Mouse (Mus musculus) heart, adult 2 months (tissue): ENCODE results near the gene Tmem43. TPM values are rescaled to one million over a fixed set of nuclear protein-coding genes. Genes with fewer than 3 reads are reported as not detected.

ENCODE experiments used
- DNase-seq, 2 experiments: peaks; one replicate each; pipeline ENCODE4 v3.0.0; 2021
- H3K27ac ChIP-seq: fragments of 200-600 bp; 2 replicates; pipeline ENCODE4 v1.8.1; 2022
- H3K27me3 ChIP-seq: fragments of 200-500 bp; 2 replicates; pipeline ENCODE4 v1.6.1; 2012; ENCODE audit warnings: mild to moderate bottlenecking, low read length, inconsistent platforms, mixed read lengths; ENCODE audit not compliant: control insufficient read depth, insufficient read depth
- H3K36me3 ChIP-seq: fragments of 200-500 bp; 2 replicates; pipeline ENCODE4 v1.6.1; 2012; ENCODE audit warnings: low read length, inconsistent platforms; ENCODE audit not compliant: control insufficient read depth, insufficient read depth
- H3K4me1 ChIP-seq: fragments of 200-500 bp; 2 replicates; pipeline ENCODE4 v1.6.1; 2011; ENCODE audit warnings: low read length; ENCODE audit not compliant: control insufficient read depth, insufficient read depth
- H3K4me3 ChIP-seq: fragments of 200-600 bp; 2 replicates; pipeline ENCODE4 v1.8.1; 2022
- H3K79me2 ChIP-seq: fragments of 200-500 bp; replicated peaks from 2 replicates; pipeline ENCODE4 v1.6.1; 2012; ENCODE audit warnings: mild to moderate bottlenecking, inconsistent platforms, low read length, moderate library complexity, mixed read lengths; ENCODE audit not compliant: control insufficient read depth, insufficient read depth
- H3K9ac ChIP-seq: fragments of 200-500 bp; 2 replicates; pipeline ENCODE4 v1.6.1; 2012; ENCODE audit warnings: low read depth, mild to moderate bottlenecking, control low read depth, inconsistent platforms, low read length, mixed read lengths
- CTCF ChIP-seq: fragments of 200-600 bp; IDR thresholded peaks from 2 replicates; pipeline ENCODE4 v1.8.1; 2022; ENCODE audit warnings: antibody characterized with exemption, mild to moderate bottlenecking, moderate library complexity
- EP300 ChIP-seq: fragments of 200-500 bp; IDR thresholded peaks from 2 replicates; pipeline ENCODE4 v1.6.1; 2011; ENCODE audit warnings: low read depth, low read length, control low read depth; ENCODE audit not compliant: insufficient read depth
- POLR2A ChIP-seq: fragments of 200-500 bp; IDR thresholded peaks from 2 replicates; pipeline ENCODE4 v1.6.1; 2011; ENCODE audit warnings: mild to moderate bottlenecking, low read depth, low read length, control low read depth; ENCODE audit not compliant: insufficient read depth
- WGBS: fragments of 180-500 bp; shearing (Covaris S2); methylation state at CpG from one replicate; pipeline ENCODE4 v1.1.7; 2018; 5-methylcytosine and 5-hydroxymethylcytosine counted together
- intact Hi-C: fragments of 180-260 bp; cut with DNase I; formaldehyde crosslinking; loops from one replicate; pipeline ENCODE4 v1.15.1; 2025
- polyA plus RNA-seq: library from polyadenylated mRNA; depleted of rRNA; stranded (reverse); fragments of >200 nt; gene quantifications from 2 replicates; pipeline ENCODE4 v1.2.3, GENCODE M21; 2012
- total RNA-seq, 2 experiments: library from RNA; stranded (reverse); gene quantifications; 2 replicates each; pipeline ENCODE4 v1.2.3; 2021

The Tmem43 gene
- total and polyA plus RNA-seq, 3 experiments: 23.1 to 29.8 (median 24.4) TPM

DNA sequence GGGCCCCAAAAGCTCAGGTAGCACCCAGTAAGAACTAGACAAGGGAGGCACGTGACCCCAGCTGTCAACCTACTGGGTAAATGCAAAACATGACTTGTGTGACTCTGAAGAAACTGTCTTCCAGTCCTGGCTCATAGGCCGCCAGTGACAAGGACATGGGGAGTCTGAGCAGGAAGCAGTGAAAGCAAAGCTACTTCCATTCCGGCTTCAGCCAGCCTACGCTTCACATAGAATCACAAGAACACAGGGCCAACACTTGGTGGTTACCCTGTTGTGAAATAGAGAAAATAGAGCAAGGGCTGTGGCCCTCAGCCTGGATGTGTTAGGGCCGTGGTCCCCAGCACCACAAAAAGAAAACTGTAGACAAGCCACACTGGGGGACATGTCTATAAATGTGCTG, 49.3 kb downstream of the Tmem43 start:
- Histone ChIP-seq H3K4me1 (peaks cover 4% of the 10 kb centered on the region), H3K4me3 (no peak overlapping the region), H3K79me2 (no peaks in the 10 kb centered on the region), H3K9ac (no peak overlapping the region), H3K27ac (no peak overlapping the region), H3K27me3 (no peaks in the 10 kb centered on the region), H3K36me3 (peaks cover 2% of the 10 kb centered on the region; the same call in 1 of the 2 replicates)
- no peak for DNase-seq
- 92% methylated on average over 5 of the region's 5 CpGs for WGBS
- intact Hi-C loops: no loop called here
- TF ChIP-seq EP300: no peak
- no peak for TF ChIP-seq CTCF
- no peak for TF ChIP-seq POLR2A

DNA sequence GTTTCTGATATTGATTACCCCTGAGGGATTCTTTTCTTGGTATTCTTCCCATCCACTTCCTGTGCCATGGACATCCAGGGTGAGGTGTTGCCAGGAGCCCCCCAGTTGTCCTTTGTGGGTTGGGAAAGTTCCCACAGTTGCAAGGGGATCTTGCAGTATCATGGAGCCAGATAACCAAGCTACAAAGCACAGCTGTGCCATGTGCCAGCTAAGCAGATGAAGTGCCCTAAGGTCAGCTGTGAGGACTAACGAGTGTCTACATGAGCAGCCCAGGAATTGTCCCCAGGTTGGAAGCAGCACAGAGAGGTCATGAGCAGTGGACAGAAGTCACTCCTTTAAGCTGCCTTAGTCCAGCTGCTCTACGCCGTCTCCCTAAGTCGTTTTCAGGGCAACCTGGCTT, 52.0 kb downstream of the Tmem43 start:
- Histone ChIP-seq H3K4me3 (no peak overlapping the region), H3K36me3 (no peaks in the 10 kb centered on the region), H3K79me2 (no peaks in the 10 kb centered on the region), H3K4me1 (peaks cover 3% of the 10 kb centered on the region), H3K27me3 (no peaks in the 10 kb centered on the region), H3K9ac (no peak overlapping the region), H3K27ac (no peak overlapping the region)
- intact Hi-C loops: loop anchor here (5.0 kb wide), 1 partner anchor 157 kb away; the partner anchor contains the start of gene Slc6a6
- TF ChIP-seq POLR2A (no peak), CTCF (no peak), EP300 (no peak)
- DNase-seq: no peak
- WGBS: 80% methylated on average over 4 of the region's 4 CpGs

DNA sequence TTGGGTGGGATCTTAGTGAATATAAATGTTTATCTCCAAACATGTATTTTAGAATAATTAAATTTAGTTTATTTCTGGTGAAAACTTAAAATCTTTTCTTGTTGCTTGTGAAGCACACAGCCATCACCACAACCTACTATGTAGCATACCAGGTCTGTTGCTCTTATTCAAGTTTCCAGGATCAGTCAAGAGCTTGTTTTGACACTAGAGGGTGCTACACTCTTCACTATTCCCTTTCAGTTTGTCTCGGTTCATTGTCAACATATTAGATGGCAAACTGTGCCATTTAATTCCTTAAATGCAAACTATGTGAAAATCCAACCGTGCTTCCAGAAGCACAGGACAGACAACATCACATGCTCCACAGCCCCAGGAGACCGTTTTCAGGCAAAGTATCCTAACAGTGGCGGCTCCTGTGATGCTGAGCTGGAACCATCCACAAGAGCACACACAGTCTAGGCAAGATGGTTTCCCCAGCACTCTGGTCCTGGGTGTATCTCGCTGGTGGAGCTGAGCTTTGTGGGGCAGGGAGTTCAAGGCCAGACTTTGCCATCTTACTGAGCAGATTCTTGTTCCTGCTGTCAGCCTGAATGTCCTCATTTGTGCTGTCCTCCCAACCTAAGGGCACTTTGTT, 53.8 kb downstream of the Tmem43 start:
- no peaks in the 10 kb centered on the region for H3K27me3 ChIP-seq
- no peaks in the 10 kb centered on the region for H3K36me3 ChIP-seq
- WGBS: 34% methylated on average over 5 of the region's 5 CpGs
- H3K4me3 ChIP-seq: no peak overlapping the region
- TF ChIP-seq CTCF (peak; percentile 85), POLR2A (no peak), EP300 (0 out of 2 replicates have a peak, but pooled peaks have one; percentile 35)
- H3K79me2 ChIP-seq: no peaks in the 10 kb centered on the region
- DNase-seq: no peak
- intact Hi-C loops: loop anchor here (1.0 to 5.0 kb wide), 4 partner anchors 49 to 325 kb away; partner anchors contain the start of gene Slc6a6
- H3K4me1 ChIP-seq: peaks cover 6% of the 10 kb centered on the region
- H3K9ac ChIP-seq: 0 out of 2 replicates have a peak overlapping the region, but pooled peaks have one; percentile 1
- H3K27ac ChIP-seq: peak overlapping the region; percentile 72

DNA sequence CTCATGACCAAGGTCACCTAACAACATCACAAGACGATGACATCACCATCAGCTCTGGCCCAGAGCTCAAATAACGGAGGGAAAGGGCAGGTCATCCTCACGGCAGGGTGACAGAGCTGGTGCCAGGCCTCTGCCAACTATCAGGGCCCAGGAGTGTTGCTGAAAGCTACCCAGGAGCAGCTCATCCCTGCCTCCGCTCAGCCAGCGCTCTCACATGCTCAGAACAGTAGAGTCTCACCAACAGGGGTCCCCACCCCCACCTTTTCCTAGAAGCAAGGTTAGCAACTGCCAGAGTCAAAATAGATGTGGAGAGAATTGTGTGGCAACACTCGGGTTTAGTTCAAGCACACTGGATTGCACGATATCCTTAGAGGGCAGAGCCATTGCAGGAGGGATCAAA, 54.8 kb downstream of the Tmem43 start:
- Histone ChIP-seq H3K36me3 (no peaks in the 10 kb centered on the region), H3K9ac (no peak overlapping the region), H3K4me1 (peaks cover 6% of the 10 kb centered on the region), H3K27me3 (no peaks in the 10 kb centered on the region), H3K4me3 (no peak overlapping the region), H3K27ac (peak overlapping the region; percentile 72; the same call in 1 of the 2 replicates), H3K79me2 (no peaks in the 10 kb centered on the region)
- intact Hi-C loops: loop anchor here (1.0 to 5.0 kb wide), 2 partner anchors 18 to 154 kb away; partner anchors contain the start of gene Slc6a6
- peak; percentile 57 to 87 for DNase-seq
- WGBS: 65% methylated on average over 7 of the region's 7 CpGs
- no peak for TF ChIP-seq POLR2A
- TF ChIP-seq EP300: peak; percentile 97
- 0 out of 2 replicates have a peak, but pooled peaks have one; percentile 25 for TF ChIP-seq CTCF

DNA sequence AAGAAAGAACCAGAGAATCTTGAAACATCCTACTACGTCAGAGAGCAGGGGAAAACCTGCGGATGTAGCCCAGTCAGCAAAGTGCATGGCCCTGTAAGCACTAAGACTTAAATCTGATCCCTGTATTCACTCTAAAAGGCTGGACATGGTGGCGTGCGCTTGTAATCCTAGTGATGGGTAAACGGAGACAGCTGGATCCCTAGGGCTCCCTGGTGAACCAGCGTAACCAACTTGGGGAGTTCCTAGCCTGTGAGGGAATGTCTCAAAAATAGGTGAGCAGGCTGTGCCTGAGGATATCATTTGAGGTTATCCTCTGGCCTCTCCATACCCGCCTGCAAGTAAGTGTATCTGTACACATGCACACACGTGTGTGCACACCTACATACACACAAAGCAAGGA, 57.2 kb downstream of the Tmem43 start:
- H3K27me3 ChIP-seq: no peaks in the 10 kb centered on the region

DNA sequence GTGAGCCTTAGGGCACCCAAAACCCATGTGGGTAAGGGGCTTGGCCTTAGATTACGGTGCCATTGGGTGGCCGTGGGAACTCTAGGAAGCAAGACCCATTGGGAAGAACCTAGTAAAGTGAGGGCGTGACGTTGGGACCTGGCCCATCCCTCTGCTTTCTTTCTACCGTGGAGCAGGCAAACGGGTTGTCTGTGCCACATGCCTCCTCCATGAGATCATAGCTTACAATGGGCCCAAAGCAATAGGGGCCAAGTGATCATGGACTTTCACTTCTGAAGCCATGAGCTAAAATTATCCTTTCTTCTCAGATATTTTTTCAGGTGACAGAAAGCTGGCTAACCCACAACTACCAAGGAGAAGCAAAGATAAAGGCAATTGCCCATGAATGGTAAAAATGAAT, 57.8 kb downstream of the Tmem43 start:
- peak in 1 of 2 experiments; percentile 65 for DNase-seq
- no peaks in the 10 kb centered on the region for H3K79me2 ChIP-seq
- intact Hi-C loops: no loop called here
- H3K4me1 ChIP-seq: peaks cover 6% of the 10 kb centered on the region
- H3K27ac ChIP-seq: peak overlapping the region; percentile 44
- WGBS: 42% methylated on average over 6 of the region's 6 CpGs
- TF ChIP-seq POLR2A: no peak
- TF ChIP-seq CTCF: no peak
- TF ChIP-seq EP300: no peak
- H3K27me3 ChIP-seq: no peaks in the 10 kb centered on the region
- no peaks in the 10 kb centered on the region for H3K36me3 ChIP-seq
- no peak overlapping the region for H3K9ac ChIP-seq
- no peak overlapping the region for H3K4me3 ChIP-seq

More for the DNA sequence above, 57.2 kb downstream of the Tmem43 start:
- H3K79me2 ChIP-seq: no peaks in the 10 kb centered on the region
- no peak for DNase-seq
- peaks cover 6% of the 10 kb centered on the region for H3K4me1 ChIP-seq
- H3K4me3 ChIP-seq: no peak overlapping the region
- TF ChIP-seq EP300 (no peak), POLR2A (no peak), CTCF (no peak)
- H3K36me3 ChIP-seq: no peaks in the 10 kb centered on the region
- H3K27ac ChIP-seq: no peak overlapping the region
- intact Hi-C loops: no loop called here
- H3K9ac ChIP-seq: no peak overlapping the region
- WGBS: 93% methylated on average over 8 of the region's 8 CpGs
